Mouse (Mus musculus) liver, postnatal 0 days (tissue): ENCODE data around the gene 1110051M20Rik.
"Not testable (repeated sequence)": the region's sequence is repeated elsewhere in the genome, so short reads cannot be mapped to it uniquely, and the experiment has no call there.

Source experiments
- CTCF ChIP-seq: sonication (generic); IDR thresholded peaks from 2 replicates; pipeline ENCODE4 v1.5.1; 2016; ENCODE audit warnings: antibody characterized with exemption, low read depth
- EP300 ChIP-seq: IDR thresholded peaks from 2 replicates; pipeline ENCODE4 v1.6.1; 2016; ENCODE audit warnings: antibody characterized with exemption, low read depth, mild to moderate bottlenecking

DNA sequence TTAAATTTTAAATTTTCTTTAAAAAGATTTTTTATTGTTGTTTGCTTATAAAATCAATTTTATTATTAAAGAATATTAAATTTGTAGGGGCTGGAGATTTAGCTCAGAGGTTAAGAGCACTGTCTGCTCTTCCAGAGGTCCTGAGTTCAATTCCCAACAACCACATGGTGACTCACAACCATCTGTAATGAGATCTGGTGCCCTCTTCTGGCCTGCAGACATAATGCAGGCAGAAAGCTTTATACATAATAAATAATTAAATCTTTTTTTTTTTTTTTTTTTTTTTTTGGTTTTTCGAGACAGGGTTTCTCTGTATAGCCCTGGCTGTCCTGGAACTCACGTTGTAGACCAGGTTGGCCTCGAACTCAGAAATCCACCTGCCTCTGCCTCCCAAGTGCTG, 42.8 kb upstream of the 1110051M20Rik start:
- TF ChIP-seq CTCF, result peak; percentile 53
- not testable (repeated sequence) for TF ChIP-seq EP300
